Mouse (Mus musculus): Measurements from ENCODE around the gene Tecr. TPM values are rescaled to one million over a fixed set of nuclear protein-coding genes. Genes with fewer than 3 reads are reported as not detected.
A peak's percentile ranks its signal among the peaks of the same experiment; 100 is the strongest.

The Tecr gene
- total and polyA plus RNA-seq, 2 experiments from 2014 or later, result 857 to 1,117 TPM

DNA sequence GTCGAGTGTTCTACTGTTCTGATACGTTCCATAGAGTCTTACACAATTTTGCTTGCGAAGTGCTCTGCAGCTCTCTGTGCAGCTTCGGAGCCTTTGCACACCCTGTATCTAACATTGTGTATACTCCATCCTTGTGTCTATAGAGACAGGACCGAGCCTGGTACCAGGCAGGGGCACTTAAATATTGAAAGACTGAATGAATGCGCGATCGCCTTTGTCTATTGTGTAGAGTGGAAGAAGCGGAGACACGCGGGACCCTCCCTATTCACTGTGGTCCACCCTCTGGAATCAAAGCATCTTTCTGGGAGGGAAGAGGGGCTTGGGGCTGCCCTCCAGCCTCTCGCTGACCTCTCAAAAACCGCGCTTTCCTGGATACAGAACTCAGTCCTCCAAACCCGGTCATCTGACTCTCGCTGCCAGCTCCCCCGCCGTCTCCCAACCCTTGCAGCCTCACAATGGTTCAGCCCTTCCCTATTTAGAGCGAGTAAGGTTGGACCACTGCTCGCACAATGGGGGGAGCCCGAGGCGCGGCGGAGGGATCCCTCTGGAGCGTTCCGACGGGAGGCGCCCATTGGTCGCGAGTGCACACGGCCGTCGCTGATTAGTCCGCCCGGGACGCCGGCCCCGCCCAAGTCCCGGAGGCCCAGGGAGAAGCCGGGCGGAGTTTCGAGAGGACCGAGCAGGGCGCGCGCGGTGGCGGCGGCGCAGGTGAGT, 44.4 kb upstream of the Tecr start, which contains the start of gene Gipc1:
Gene Gipc1, plus strand, starts transcription at position 648 of the 714 bp plus-strand sequence.
- Histone ChIP-seq H3K9ac (peak within 1 kb of the TSS; percentile 71), H3K27me3 (ENCODE audit: insufficient read depth, low read length) (no peaks in the 10 kb centered on the region), H3K36me3 (ENCODE audit: insufficient read depth) (0 out of 2 replicates have a peak, but pooled peaks cover 4% of the 10 kb centered on the region), H3K4me1 (ENCODE audit: insufficient read depth) (peaks cover 11% of the 10 kb centered on the region), H3K4me2 (ENCODE audit: low read depth) (peak within 1 kb of the TSS; percentile 93), H3K4me3 (ENCODE audit: low read depth, low read length) (peak within 1 kb of the TSS; percentile 72), H3K27ac (ENCODE audit: low read depth, low read length) (peak within 1 kb of the TSS; percentile 92), H3K9me3 (ENCODE audit: low read length) (no peaks in the 10 kb centered on the region)
- ATAC-seq, result peak; percentile 98
- peak; percentile 99 for DNase-seq
- whole genome bisulfite sequencing, result 7% methylated on average over 42 of the region's 50 CpGs
- 0 out of 2 replicates have a peak, but pooled peaks have one; percentile 10 for TF ChIP-seq CTCF (IDR thresholded peaks at IDR 0.05; ENCODE audit: low read depth)

DNA sequence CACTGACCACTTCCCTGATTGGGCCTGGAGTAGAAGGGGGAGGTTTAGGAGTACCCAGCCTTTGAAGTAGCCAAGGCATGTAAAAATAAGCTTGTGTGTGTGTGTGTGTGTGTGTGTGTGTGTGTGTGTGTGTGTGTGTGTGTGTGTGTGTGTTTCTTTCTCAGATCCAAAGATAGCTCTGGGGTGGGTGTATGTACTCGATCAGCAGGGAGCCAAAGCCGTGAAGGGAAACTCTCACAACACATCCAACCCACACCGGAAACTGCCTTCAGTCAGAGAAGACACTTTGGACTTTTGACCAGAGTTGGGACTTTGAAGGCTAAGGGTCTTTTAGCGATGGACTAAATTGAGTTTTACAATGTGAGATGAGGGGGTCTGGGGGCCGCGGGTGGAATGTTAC, 41.9 kb upstream of the Tecr start:
- DNase-seq, result no peak
- Histone ChIP-seq H3K27me3 (ENCODE audit: insufficient read depth, low read length) (no peaks in the 10 kb centered on the region), H3K27ac (ENCODE audit: low read depth, low read length) (no peak overlapping the region), H3K4me2 (ENCODE audit: low read depth) (no peak overlapping the region), H3K36me3 (ENCODE audit: insufficient read depth) (no peaks in the 10 kb centered on the region), H3K9me3 (ENCODE audit: low read length) (no peaks in the 10 kb centered on the region), H3K4me3 (ENCODE audit: low read depth, low read length) (no peak overlapping the region), H3K4me1 (ENCODE audit: insufficient read depth) (peaks cover 11% of the 10 kb centered on the region), H3K9ac (no peak overlapping the region)
- TF ChIP-seq CTCF (IDR thresholded peaks at IDR 0.05; ENCODE audit: low read depth), result no peak
- no peak for ATAC-seq
- WGBS, result 90% methylated on average over 6 of the region's 6 CpGs

DNA sequence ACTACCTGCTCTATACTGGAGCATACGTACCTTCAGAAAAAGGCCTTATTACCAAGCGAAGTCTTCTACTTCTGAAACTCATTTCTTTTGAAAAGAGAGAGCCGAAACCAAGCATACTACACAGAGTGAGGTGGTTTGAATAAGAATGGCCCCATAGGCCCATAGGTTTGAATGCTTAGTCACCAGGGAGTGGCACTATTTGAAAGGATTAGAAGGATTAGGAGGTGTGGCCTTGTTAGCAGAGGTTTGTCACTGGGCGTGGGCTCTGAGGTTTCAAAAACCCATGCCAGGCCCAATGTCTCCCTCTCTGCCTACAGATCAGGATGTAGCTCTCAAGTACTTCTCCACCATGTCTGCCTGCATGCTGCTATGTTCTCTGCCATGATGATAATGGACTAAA, 40.3 kb upstream of the Tecr start:
- Histone ChIP-seq H3K27me3 (ENCODE audit: insufficient read depth, low read length) (no peaks in the 10 kb centered on the region), H3K27ac (ENCODE audit: low read depth, low read length) (no peak overlapping the region), H3K4me2 (ENCODE audit: low read depth) (no peak overlapping the region), H3K36me3 (ENCODE audit: insufficient read depth) (no peaks in the 10 kb centered on the region), H3K9ac (no peak overlapping the region), H3K9me3 (ENCODE audit: low read length) (no peaks in the 10 kb centered on the region), H3K4me1 (ENCODE audit: insufficient read depth) (no peaks in the 10 kb centered on the region; the same call in 1 of the 2 replicates), H3K4me3 (ENCODE audit: low read depth, low read length) (no peak overlapping the region)
- ATAC-seq (no peak), DNase-seq (no peak)
- no peak for TF ChIP-seq CTCF (IDR thresholded peaks at IDR 0.05; ENCODE audit: low read depth)
- 93% methylated on average over 4 of the region's 4 CpGs for WGBS

DNA sequence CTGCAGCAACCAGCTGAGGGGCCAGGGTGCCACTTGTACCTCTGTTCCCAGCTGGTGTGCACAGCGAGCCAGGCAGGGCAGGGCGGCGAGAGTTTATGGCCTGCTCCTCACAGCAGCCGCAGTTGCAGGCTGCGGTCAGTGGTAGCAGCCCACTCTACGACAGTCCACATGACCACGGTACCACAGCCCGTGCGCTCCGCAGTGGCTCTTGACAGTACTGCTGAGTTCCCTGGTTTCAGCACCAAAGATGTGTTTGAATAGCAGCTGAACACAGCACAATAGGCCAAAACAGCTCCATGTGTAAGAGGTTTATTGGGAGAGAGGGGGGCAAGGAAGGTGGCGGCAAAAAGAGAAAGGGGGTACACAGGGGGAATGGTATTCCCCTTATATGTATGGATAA, 39.7 kb upstream of the Tecr start:
- H3K36me3 ChIP-seq (ENCODE audit: insufficient read depth), result no peaks in the 10 kb centered on the region
- H3K9ac ChIP-seq, result no peak overlapping the region
- DNase-seq (no peak), ATAC-seq (no peak)
- WGBS, result 96% methylated on average over 11 of the region's 11 CpGs
- H3K27ac ChIP-seq (ENCODE audit: low read depth, low read length), result no peak overlapping the region
- H3K4me2 ChIP-seq (ENCODE audit: low read depth), result no peak overlapping the region
- no peak for TF ChIP-seq CTCF (IDR thresholded peaks at IDR 0.05; ENCODE audit: low read depth)
- no peaks in the 10 kb centered on the region for H3K4me1 ChIP-seq (ENCODE audit: insufficient read depth)
- H3K4me3 ChIP-seq (ENCODE audit: low read depth, low read length), result no peak overlapping the region
- H3K27me3 ChIP-seq (ENCODE audit: insufficient read depth, low read length), result no peaks in the 10 kb centered on the region
- no peaks in the 10 kb centered on the region for H3K9me3 ChIP-seq (ENCODE audit: low read length)

DNA sequence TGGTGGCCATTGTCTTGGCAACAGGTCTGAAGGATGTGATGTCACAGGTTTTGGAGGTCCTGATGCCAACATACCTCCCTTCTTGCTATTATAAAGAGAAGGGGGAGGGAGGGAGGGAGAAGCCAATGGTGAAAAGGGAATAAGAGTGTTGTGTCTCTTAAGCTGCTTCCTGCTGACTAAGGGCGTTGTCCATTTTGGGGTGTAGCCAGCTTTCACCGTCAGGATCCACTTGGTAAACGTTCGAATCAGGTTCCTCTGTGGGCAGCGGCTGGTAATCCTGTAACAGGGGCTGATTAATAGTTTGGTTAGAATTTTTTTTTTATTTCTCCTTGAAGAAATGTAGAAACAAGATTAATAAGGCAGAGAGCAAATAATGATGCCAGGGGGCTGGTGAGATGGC, 31.9 kb upstream of the Tecr start:
- Histone ChIP-seq H3K4me2 (ENCODE audit: low read depth) (no peak overlapping the region), H3K9me3 (ENCODE audit: low read length) (0 out of 2 replicates have a peak, but pooled peaks cover 6% of the 10 kb centered on the region), H3K9ac (no peak overlapping the region), H3K27ac (ENCODE audit: low read depth, low read length) (no peak overlapping the region), H3K36me3 (ENCODE audit: insufficient read depth) (no peaks in the 10 kb centered on the region), H3K27me3 (ENCODE audit: insufficient read depth, low read length) (no peaks in the 10 kb centered on the region), H3K4me3 (ENCODE audit: low read depth, low read length) (no peak overlapping the region), H3K4me1 (ENCODE audit: insufficient read depth) (no peaks in the 10 kb centered on the region)
- WGBS, result 66% methylated on average over 5 of the region's 5 CpGs
- ATAC-seq, result no peak
- DNase-seq, result no peak
- TF ChIP-seq CTCF (IDR thresholded peaks at IDR 0.05; ENCODE audit: low read depth), result no peak

DNA sequence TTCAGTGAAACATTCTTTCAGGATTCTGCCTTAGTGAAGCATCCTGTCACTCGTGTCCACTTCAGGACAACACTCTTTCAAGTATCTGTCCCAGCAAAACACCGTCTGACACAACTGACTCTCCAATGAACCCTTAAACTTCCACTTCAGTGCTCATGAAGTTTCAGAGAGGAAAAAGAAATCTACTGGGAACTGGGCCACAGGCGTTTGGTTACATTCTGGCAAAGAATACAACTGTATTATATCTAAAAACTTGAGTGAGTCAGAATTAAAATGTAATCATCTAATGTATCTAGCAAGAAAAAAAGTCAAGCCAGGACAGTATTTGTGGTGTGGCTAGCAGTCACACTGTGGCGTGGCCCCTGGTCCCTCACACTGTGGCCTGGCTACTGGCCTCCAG, 31.1 kb upstream of the Tecr start:
- H3K9me3 ChIP-seq (ENCODE audit: low read length), result 0 out of 2 replicates have a peak, but pooled peaks cover 6% of the 10 kb centered on the region
- DNase-seq (no peak), ATAC-seq (no peak)
- H3K4me1 ChIP-seq (ENCODE audit: insufficient read depth), result no peaks in the 10 kb centered on the region
- no peak overlapping the region for H3K4me3 ChIP-seq (ENCODE audit: low read depth, low read length)
- no peak overlapping the region for H3K4me2 ChIP-seq (ENCODE audit: low read depth)
- no peaks in the 10 kb centered on the region for H3K36me3 ChIP-seq (ENCODE audit: insufficient read depth)
- no peak overlapping the region for H3K27ac ChIP-seq (ENCODE audit: low read depth, low read length)
- no peaks in the 10 kb centered on the region for H3K27me3 ChIP-seq (ENCODE audit: insufficient read depth, low read length)
- H3K9ac ChIP-seq, result no peak overlapping the region
- TF ChIP-seq CTCF (IDR thresholded peaks at IDR 0.05; ENCODE audit: low read depth), result no peak
- 64% methylated on average over 4 of the region's 4 CpGs for WGBS

DNA sequence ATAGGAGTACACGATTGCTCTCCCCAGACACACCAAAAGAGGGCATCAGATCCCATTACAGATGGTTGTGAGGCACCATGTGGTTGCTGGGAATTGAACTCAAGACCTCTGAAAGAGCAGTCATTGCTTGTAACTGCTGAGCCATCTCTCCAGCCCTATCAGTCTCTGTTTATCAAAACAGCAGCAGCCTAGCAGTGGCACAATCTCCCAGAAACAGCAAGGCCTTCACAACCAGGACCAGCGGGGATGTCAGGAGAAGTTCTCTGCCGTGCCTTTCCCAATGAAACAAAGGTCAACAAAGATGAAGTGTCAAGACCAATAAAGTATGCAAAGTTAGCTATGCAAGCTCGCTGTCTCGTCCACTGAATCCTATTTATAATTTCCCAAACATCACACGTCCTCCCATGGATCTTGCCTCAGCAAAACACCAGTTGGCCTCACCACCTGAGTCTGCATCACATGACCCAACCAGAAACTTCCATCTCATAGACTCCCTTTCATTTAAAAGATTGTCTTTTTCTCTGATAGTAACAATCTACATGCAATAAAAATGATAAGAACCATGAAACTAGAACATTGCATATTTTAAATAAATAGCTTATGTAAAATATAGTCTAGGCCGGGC, 24.4 kb upstream of the Tecr start:
- TF ChIP-seq CTCF (IDR thresholded peaks at IDR 0.05; ENCODE audit: low read depth), result no peak

More for the DNA sequence above, 24.4 kb upstream of the Tecr start:
- Histone ChIP-seq H3K9me3 (ENCODE audit: low read length) (0 out of 2 replicates have a peak, but pooled peaks cover 6% of the 10 kb centered on the region), H3K4me3 (ENCODE audit: low read depth, low read length) (no peak overlapping the region), H3K36me3 (ENCODE audit: insufficient read depth) (no peaks in the 10 kb centered on the region), H3K27me3 (ENCODE audit: insufficient read depth, low read length) (no peaks in the 10 kb centered on the region), H3K27ac (ENCODE audit: low read depth, low read length) (no peak overlapping the region), H3K4me2 (ENCODE audit: low read depth) (no peak overlapping the region), H3K4me1 (ENCODE audit: insufficient read depth) (no peaks in the 10 kb centered on the region), H3K9ac (no peak overlapping the region)
- DNase-seq, result no peak
- no peak for ATAC-seq
- 87% methylated on average over 7 of the region's 7 CpGs for WGBS
